ENCODE assay signal across 17 mouse cellular contexts in the genomic region with DNA sequence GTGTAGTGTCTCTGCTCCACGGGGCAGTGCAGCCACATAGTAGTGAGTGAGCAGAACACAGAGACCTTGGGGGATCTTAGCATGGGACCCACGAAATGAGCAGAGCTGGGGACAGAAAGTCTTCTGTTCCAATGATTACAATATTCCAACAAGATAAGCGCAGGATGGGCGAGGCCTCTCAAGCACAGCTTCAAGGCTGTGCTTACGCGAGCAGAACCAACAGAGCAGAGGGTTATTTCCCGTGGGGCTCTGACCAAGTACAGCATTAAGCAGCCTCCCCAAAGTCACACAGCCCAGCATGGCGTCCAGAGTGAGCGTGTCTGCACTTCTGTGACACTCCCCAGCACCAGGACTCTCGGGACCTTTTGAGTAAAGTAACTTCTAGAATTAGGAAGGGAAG. TPM values are rescaled to one million over a fixed set of nuclear protein-coding genes. Genes with fewer than 3 reads are reported as not detected.
DNase-seq lines count a peak whose midpoint lies in the region; ATAC-seq and TF ChIP-seq lines count a peak whose summit lies in the region.
"Had no signal": no experiment of that assay in that cellular context is flagged by ENCODE, and none has a peak within 500 bp of the region (broad histone marks: within the 10 kb centered on the region; RNA-seq: fewer than 3 reads in every experiment).

No protein-coding gene starts in this region.

- H3K9ac ChIP-seq in lung, embryonic 16.5 days (ENCODE audit: low read length), result no peak overlapping the region
- H3K9ac ChIP-seq in intestine, embryonic 14.5 days (ENCODE audit: low read length), result peak overlapping the region; percentile 44
- no peak overlapping the region for H3K9ac ChIP-seq in forebrain, embryonic 11.5 days (ENCODE audit: low read length)
- H3K9ac ChIP-seq: kidney, embryonic 15.5 days; liver, embryonic 13.5 days; midbrain, embryonic 15.5 days had no signal

- WGBS in lung, embryonic 16.5 days, result 50% methylated on average over 10 of the region's 10 CpGs
- 57% methylated on average over 10 of the region's 10 CpGs for WGBS in lung, adult 2 months
- 59% methylated on average over 10 of the region's 10 CpGs for WGBS in intestine, embryonic 14.5 days
- WGBS in forebrain, embryonic 11.5 days, result 78% methylated on average over 10 of the region's 10 CpGs

- no peaks in the 10 kb centered on the region for H3K9me3 ChIP-seq in lung, embryonic 16.5 days (ENCODE audit: control insufficient read depth, low read length)
- H3K9me3 ChIP-seq in intestine, embryonic 14.5 days (ENCODE audit: control insufficient read depth, low read length), result no peaks in the 10 kb centered on the region
- H3K9me3 ChIP-seq in forebrain, embryonic 11.5 days (ENCODE audit: control insufficient read depth, low read length), result no peaks in the 10 kb centered on the region
- H3K9me3 ChIP-seq: forebrain, embryonic 10.5 days; G1E; kidney, embryonic 15.5 days; liver, embryonic 13.5 days; midbrain, embryonic 15.5 days had no signal

- peaks cover 25% of the 10 kb centered on the region for H3K4me1 ChIP-seq in lung, embryonic 16.5 days (replicated peaks; ENCODE audit: control insufficient read depth, insufficient read depth, low read length)
- H3K4me1 ChIP-seq in lung, adult 2 months (ENCODE audit: control insufficient read depth, insufficient read depth, low read length), result no peaks in the 10 kb centered on the region
- peaks cover 24% of the 10 kb centered on the region for H3K4me1 ChIP-seq in intestine, embryonic 14.5 days (replicated peaks; ENCODE audit: control insufficient read depth, insufficient read depth, low read length)
- peaks cover 3% of the 10 kb centered on the region; the same call in 1 of the 2 replicates for H3K4me1 ChIP-seq in testis, adult 2 months (ENCODE audit: control insufficient read depth, insufficient read depth, low read length)
- peaks cover 6% of the 10 kb centered on the region; the same call in 1 of the 2 replicates for H3K4me1 ChIP-seq in forebrain, embryonic 11.5 days (replicated peaks; ENCODE audit: control insufficient read depth, insufficient read depth, low read length)
- H3K4me1 ChIP-seq: liver, embryonic 13.5 days had no signal

- H3K27me3 ChIP-seq in lung, embryonic 16.5 days (ENCODE audit: control insufficient read depth, insufficient read depth, low read depth, low read length), result no peaks in the 10 kb centered on the region
- no peaks in the 10 kb centered on the region for H3K27me3 ChIP-seq in intestine, embryonic 14.5 days (replicated peaks; ENCODE audit: control insufficient read depth, insufficient read depth, low read length)
- no peaks in the 10 kb centered on the region for H3K27me3 ChIP-seq in testis, adult 2 months (ENCODE audit: control insufficient read depth, insufficient read depth, low read length)
- no peaks in the 10 kb centered on the region for H3K27me3 ChIP-seq in forebrain, embryonic 11.5 days (ENCODE audit: control insufficient read depth, insufficient read depth, low read length)
- H3K27me3 ChIP-seq: kidney, embryonic 15.5 days; midbrain, embryonic 15.5 days had no signal

- peaks cover 8% of the 10 kb centered on the region for H3K36me3 ChIP-seq in lung, embryonic 16.5 days (ENCODE audit: control insufficient read depth, insufficient read depth, low read length)
- H3K36me3 ChIP-seq in intestine, embryonic 14.5 days (ENCODE audit: control insufficient read depth, insufficient read depth, low read length), result no peaks in the 10 kb centered on the region; the same call in 1 of the 2 replicates
- H3K36me3 ChIP-seq in testis, adult 2 months (ENCODE audit: control insufficient read depth, insufficient read depth, low read length), result no peaks in the 10 kb centered on the region
- no peaks in the 10 kb centered on the region for H3K36me3 ChIP-seq in forebrain, embryonic 11.5 days (ENCODE audit: control insufficient read depth, insufficient read depth, low read length)
- H3K36me3 ChIP-seq: forebrain, embryonic 10.5 days; G1E; liver, embryonic 13.5 days; midbrain, embryonic 15.5 days had no signal

- ATAC-seq in lung, embryonic 16.5 days (ENCODE audit: low read depth), result no peak
- ATAC-seq in intestine, embryonic 14.5 days (replicated peaks; ENCODE audit: low FRiP score, low TSS enrichment, low read depth), result no peak
- no peak for ATAC-seq in forebrain, embryonic 11.5 days (replicated peaks; ENCODE audit: low FRiP score)
- ATAC-seq: hindbrain, postnatal 0 days; midbrain, embryonic 15.5 days had no signal

- DNase-seq in adrenal gland, postnatal 36 days, result peak; percentile 28 to 55
- no peak for DNase-seq in adrenal gland, adult 2 months
- no peak for DNase-seq in lung, adult 2 months
- DNase-seq in intestine, embryonic 14.5 days (ENCODE audit: low spot score), result no peak
- DNase-seq in forebrain, embryonic 11.5 days (ENCODE audit: low spot score), result no peak
- no peak for DNase-seq in right cerebral cortex, postnatal 10 days (ENCODE audit: low spot score in 2 of 2)
- DNase-seq: cerebellum, adult 18-20 months; gastrocnemius, postnatal 25 days; liver, embryonic 13.5 days; thymus, adult 18-20 months had no signal

- peak overlapping the region; percentile 3; the same call in 1 of the 2 replicates for H3K4me2 ChIP-seq in lung, embryonic 16.5 days (ENCODE audit: low read depth, low read length)
- peak overlapping the region; percentile 45 for H3K4me2 ChIP-seq in intestine, embryonic 14.5 days (ENCODE audit: low read length)
- no peak overlapping the region for H3K4me2 ChIP-seq in forebrain, embryonic 11.5 days (ENCODE audit: low read depth, low read length, severe bottlenecking)
- H3K4me2 ChIP-seq: kidney, embryonic 15.5 days; liver, embryonic 13.5 days; midbrain, embryonic 15.5 days had no signal

- no peak for TF ChIP-seq POLR2A in lung, adult 2 months (IDR thresholded peaks at IDR 0.05; ENCODE audit: borderline replicate concordance, extremely low read depth, low read depth, low read length)
- 0 out of 2 replicates have a peak, but pooled peaks have one; percentile 39 for TF ChIP-seq POLR2A in testis, adult 2 months (IDR thresholded peaks at IDR 0.05; ENCODE audit: control insufficient read depth, low read depth, low read length)

- H3K27ac ChIP-seq in lung, embryonic 16.5 days (ENCODE audit: low read length), result peak overlapping the region; percentile 15; the same call in 1 of the 2 replicates
- peak overlapping the region; percentile 59; the same call in 1 of the 2 replicates for H3K27ac ChIP-seq in intestine, embryonic 14.5 days (ENCODE audit: low read depth)
- peak overlapping the region; percentile 83 for H3K27ac ChIP-seq in testis, adult 2 months (ENCODE audit: control insufficient read depth, insufficient read depth, low read depth, low read length)
- H3K27ac ChIP-seq in forebrain, embryonic 11.5 days (ENCODE audit: low read depth, low read length), result no peak overlapping the region
- H3K27ac ChIP-seq: forebrain, embryonic 10.5 days; hindbrain, postnatal 0 days; kidney, embryonic 15.5 days; liver, embryonic 13.5 days; midbrain, embryonic 15.5 days had no signal

- TF ChIP-seq CTCF in lung, adult 2 months (IDR thresholded peaks at IDR 0.05; ENCODE audit: insufficient read depth, low read length), result no peak
- TF ChIP-seq CTCF in testis, adult 2 months (IDR thresholded peaks at IDR 0.05; ENCODE audit: control insufficient read depth, insufficient read depth, insufficient replicate concordance, low read depth, low read length), result no peak

- no peak overlapping the region for H3K4me3 ChIP-seq in lung, embryonic 16.5 days (ENCODE audit: low read length)
- H3K4me3 ChIP-seq in lung, adult 2 months (replicated peaks; ENCODE audit: extremely low read depth, low read depth, low read length), result no peak overlapping the region
- H3K4me3 ChIP-seq in intestine, embryonic 14.5 days (ENCODE audit: low read depth, low read length), result peak overlapping the region; percentile 21
- H3K4me3 ChIP-seq in testis, adult 2 months (ENCODE audit: control insufficient read depth, low read depth, low read length), result no peak overlapping the region
- H3K4me3 ChIP-seq in forebrain, embryonic 11.5 days (ENCODE audit: low read depth, low read length), result no peak overlapping the region
- H3K4me3 ChIP-seq: forebrain, embryonic 10.5 days; kidney, embryonic 15.5 days; liver, embryonic 13.5 days; midbrain, embryonic 15.5 days had no signal

RNA-seq across cellular contexts. Expression of gene Hacd2, which starts 24.7 kb away (rescaled TPM):
- 10 to 100 TPM; 49.2 to 52.9 TPM for total RNA-seq in adrenal gland, postnatal 36 days (2021)
- total RNA-seq in adrenal gland, adult 2 months (2021), result 10 to 100 TPM; 65.5 to 84.7 TPM
- 8.1 and 18.4 TPM in 2 replicates for polyA plus RNA-seq in adrenal gland, adult 2 months (2012; rRNA removed)
- polyA plus RNA-seq in lung, embryonic 16.5 days (2015; fragmentation: Nextera tagmentation; extraction: Ambion mirVana), result 78.2 and 92.9 TPM in 2 replicates
- 22.5 and 22.7 TPM in 2 replicates for polyA plus RNA-seq in lung, adult 2 months (2012; rRNA removed)
- 45.4 and 53.7 TPM in 2 replicates for polyA plus RNA-seq in intestine, embryonic 14.5 days (2014; fragmentation: Nextera tagmentation; extraction: Ambion mirVana)
- 60.1 and 94.1 TPM in 2 replicates for polyA plus RNA-seq in testis, adult 2 months (2012; rRNA removed)
- polyA plus RNA-seq in forebrain, embryonic 11.5 days (2014; fragmentation: Nextera tagmentation; extraction: Ambion mirVana), result 24.4 and 33.9 TPM in 2 replicates

Comparison
In these comparisons a context has a peak if more than half of its experiments do, and no peak if none do; other contexts are left out.
1. DNase-seq: peak in adrenal gland, postnatal 36 days (2 of 2); none in adrenal gland, adult 2 months (single experiment), lung, adult 2 months (single experiment), intestine, embryonic 14.5 days (single experiment), forebrain, embryonic 11.5 days (single experiment) and right cerebral cortex, postnatal 10 days (0 of 2).